Mouse (Mus musculus): Measurements from ENCODE around the gene Cenpe. TPM values are rescaled to one million over a fixed set of nuclear protein-coding genes. Genes with fewer than 3 reads are reported as not detected.

Gene Cenpe
- 0.57 and 0.58 TPM in 2 replicates for polyA plus RNA-seq (2021; fragmentation: Nextera tagmentation)
- long read RNA-seq, experiment 1, partial matches to known transcripts: 1 of 2 reads
- long read RNA-seq, experiment 1, other reads (novel, unspliced or antisense): 1 of 2 reads
- long read RNA-seq, experiment 2, partial matches to known transcripts: 4 of 4 reads
- long read RNA-seq, experiment 2, other reads (novel, unspliced or antisense): 0 of 4 reads

GRCm38 (mm10) chr3:135211805-135212657 is at the start of gene Cenpe:
TSS of gene Cenpe (plus strand) at chr3:135212537.

GRCm38 (mm10) chr3:135280669-135281415 is 68.5 kb downstream of the Cenpe start, which contains the start of gene Bdh2:
TSS of gene Bdh2 (plus strand) at chr3:135281221.

DNA sequence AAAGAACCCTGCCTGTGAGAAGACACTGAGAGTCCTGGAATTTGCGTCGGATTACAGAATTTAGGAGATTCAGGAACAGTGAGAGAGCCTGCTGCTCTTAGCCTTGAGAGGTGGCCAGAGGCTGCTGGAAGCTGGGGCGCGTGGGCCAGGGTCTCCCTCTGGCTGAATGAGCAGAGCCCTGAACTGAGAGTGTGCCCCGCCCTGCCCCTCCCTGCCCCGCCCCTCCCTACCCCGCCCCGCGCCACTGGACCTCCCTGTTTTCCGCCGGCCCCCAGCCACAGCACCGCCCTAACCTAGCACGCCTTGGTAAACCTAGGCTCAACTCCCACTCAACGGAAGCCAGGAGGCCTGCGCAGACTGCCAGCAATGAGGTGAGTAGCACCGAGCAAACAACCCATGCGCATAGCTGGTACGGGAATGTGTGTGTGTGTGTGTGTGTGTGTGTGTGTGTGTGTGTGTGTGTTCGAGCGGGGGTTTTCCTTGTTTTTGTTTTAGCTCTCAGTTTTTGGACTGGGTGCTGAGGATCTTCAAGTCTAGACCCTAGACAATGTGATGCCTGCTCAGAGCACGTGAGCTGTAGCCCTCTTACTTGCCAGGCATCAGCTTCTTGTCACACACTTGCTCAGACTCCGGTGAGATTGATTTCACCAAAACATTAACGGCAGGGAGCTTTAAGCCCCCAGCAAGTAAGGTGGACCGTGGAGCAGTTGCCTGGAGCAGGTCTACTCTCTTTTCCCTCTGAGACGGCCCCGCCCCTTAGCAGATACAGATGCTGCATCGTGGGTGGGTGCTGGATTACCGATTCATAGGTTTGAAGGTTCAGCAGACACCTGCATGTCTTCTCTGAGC is 95.3 kb downstream of the Cenpe start, which contains the start of gene Slc9b2:
Slc9b2 (plus strand) TSS at position 290 of the 849 bp plus-strand sequence.

Other genes with a start within 250 kb of the Cenpe start
- 6.4 and 14.3 TPM in 2 replicates for gene Bdh2, start 68.7 kb downstream of the Cenpe start, polyA plus RNA-seq (2021; fragmentation: Nextera tagmentation)
- 0.80 and 1.1 TPM in 2 replicates for gene Slc9b2, start 95.2 kb downstream of the Cenpe start, polyA plus RNA-seq (2021; fragmentation: Nextera tagmentation)
- not detected in 2 replicates for gene Slc9b1, start 135.5 kb downstream of the Cenpe start, polyA plus RNA-seq (2021; fragmentation: Nextera tagmentation)
- 38.9 and 39.1 TPM in 2 replicates for gene Cisd2, start 211.4 kb downstream of the Cenpe start, polyA plus RNA-seq (2021; fragmentation: Nextera tagmentation)
- 202 and 207 TPM in 2 replicates for gene Ube2d3, start 225.6 kb downstream of the Cenpe start, polyA plus RNA-seq (2021; fragmentation: Nextera tagmentation)